Mouse (Mus musculus) megakaryocyte-erythroid progenitor cell, adult 5-6 weeks (primary cell): ENCODE measurements around the gene Olfr670. TPM values are rescaled to one million over a fixed set of nuclear protein-coding genes. Genes with fewer than 3 reads are reported as not detected.
"Not testable (repeated sequence)": the region's sequence is repeated elsewhere in the genome, so short reads cannot be mapped to it uniquely, and the experiment has no call there.

ENCODE experiments used
- ATAC-seq: replicated peaks from 2 replicates; pipeline ENCODE4 v1.8.0; 2016; ENCODE audit warnings: mild to moderate bottlenecking, inconsistent platforms; ENCODE audit not compliant: severe bottlenecking, poor library complexity, low FRiP score, low TSS enrichment
- total RNA-seq, 2 experiments: library from RNA; stranded (forward) in 1 of 2; stranded (reverse) in 1 of 2; fragments of 200-1000, 215-1000 nt in 1 of 2; fragments of >200 nt in 1 of 2; fragmentation: Nextera tagmentation in 1 of 2; gene quantifications; 2 replicates each; pipeline ENCODE4 v1.2.3; 2014 to 2017

Olfr670 gene
- total RNA-seq (2014; fragmentation: Nextera tagmentation) (not detected in 2 replicates), total RNA-seq (2017) (not detected in 2 replicates)

- ATAC-seq = no peak
These were observed at the start of gene Olfr670 for GRCm38 (mm10) chr7:104962520-104962919. Gene Olfr670 (minus strand): TSS chr7:104962620.

- ATAC-seq = no peak
These were observed 39.5 kb upstream of the Olfr670 start, which contains the start of gene Olfr672 for GRCm38 (mm10) chr7:105001929-105002328. Gene Olfr672 (minus strand): TSS chr7:105002029.

DNA sequence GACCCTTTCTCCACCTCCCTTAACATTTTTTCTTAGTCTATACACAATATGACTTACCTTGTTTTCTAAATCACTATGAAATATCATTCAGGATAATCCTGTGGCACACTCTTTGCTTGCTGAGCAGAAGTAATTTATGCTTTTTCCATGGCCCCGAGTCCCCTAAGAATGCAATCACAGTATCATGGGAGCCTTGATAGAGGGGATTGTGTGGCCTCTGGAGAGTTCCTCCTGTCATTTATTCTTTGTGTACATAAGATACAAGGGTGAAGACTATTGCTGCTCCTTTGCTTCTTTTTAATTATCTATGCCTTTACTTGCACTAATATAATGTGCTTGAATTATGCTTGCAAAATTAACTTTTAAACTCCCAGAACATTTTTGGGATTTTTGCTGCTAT lies 16.6 kb upstream of the Olfr670 start, which contains the start of gene Olfr671:
Olfr671 (minus strand) TSS at position 101 of the 400 bp plus-strand sequence.
- ATAC-seq = no peak

- not testable (repeated sequence) for ATAC-seq
These were observed 10.1 kb upstream of the Olfr670 start for GRCm38 (mm10) chr7:104972507-104972906.

DNA sequence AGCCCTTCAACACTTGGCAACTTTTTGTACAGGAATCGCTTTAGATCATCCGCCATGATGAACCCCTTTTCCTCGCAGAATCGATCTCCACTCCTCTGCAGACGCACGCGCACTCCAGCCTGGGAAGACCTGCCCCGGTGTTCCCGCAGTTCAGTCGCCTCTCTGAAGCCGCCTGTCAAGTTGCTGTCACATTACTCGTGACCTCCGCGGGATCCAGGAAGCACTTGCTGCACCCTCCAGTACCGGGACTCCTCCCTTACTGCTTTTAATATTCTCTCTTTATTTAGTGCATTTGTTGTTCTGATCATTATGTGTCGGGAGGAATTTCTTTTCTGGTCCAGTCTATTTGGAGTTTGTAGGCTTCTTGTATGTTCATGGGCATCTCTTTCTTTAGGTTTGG lies 12.2 kb downstream of the Olfr670 start:
- ATAC-seq = peak; percentile 90

DNA sequence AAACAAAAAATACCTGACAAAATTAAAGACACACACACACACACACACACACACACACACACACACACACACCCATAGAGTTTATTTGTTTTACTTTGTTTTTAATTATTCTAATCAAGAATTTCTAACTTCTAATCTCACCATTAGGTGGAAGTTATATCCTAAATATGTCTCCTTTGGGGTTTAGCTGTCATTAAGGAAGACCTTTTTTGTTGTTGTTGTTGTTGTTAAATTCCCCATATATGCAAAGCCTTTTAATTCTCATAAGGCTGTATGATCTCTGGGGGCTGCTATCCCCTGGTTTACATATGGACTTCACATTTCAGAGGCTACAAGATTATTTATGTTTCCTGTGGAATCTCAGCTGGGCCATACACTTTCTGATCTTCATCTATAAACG lies 28.5 kb downstream of the Olfr670 start, which contains the start of gene Olfr669:
Olfr669 (plus strand) TSS at position 301 of the 400 bp plus-strand sequence.
- no peak for ATAC-seq

GRCm38 (mm10) chr7:104927957-104928356 lies 34.5 kb downstream of the Olfr670 start, which contains the start of gene Olfr668:
Gene Olfr668 (minus strand): TSS chr7:104928057.
- no peak for ATAC-seq

DNA sequence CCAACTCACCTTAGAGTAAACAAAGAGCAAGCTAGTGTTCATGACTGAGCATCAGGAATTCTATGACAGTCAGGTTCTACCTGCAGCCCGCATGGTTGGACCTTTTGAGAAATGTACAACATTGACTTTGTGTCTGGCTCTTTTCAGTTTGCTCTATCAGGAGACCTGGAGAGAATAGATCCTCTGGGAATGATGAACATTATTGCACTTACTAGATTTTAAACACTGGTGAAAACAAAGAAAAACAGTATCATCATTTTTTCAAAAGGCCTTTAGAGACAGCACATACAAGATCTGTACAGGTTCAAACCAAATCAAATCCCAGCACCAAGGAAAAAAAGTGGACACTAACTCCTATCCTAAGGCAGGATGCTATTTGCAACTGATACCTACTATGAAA lies 41.0 kb downstream of the Olfr670 start, which contains the start of gene Olfr667:
Olfr667 (minus strand) TSS at position 101 of the 400 bp plus-strand sequence.
- ATAC-seq = no peak

Other genes starting within 250 kb of the Olfr670 start
- gene Usp17le, start 185.2 kb downstream of the Olfr670 start, total RNA-seq (2014; fragmentation: Nextera tagmentation) = not detected in 2 replicates
- gene Usp17le, start 185.2 kb downstream of the Olfr670 start, total RNA-seq (2017) = not detected in 2 replicates
- not detected in 2 replicates for gene Usp17lb, start 120.0 kb downstream of the Olfr670 start, total RNA-seq (2014; fragmentation: Nextera tagmentation)
- gene Usp17lb, start 120.0 kb downstream of the Olfr670 start, total RNA-seq (2017) = not detected in 2 replicates
- gene Usp17la, start 105.6 kb downstream of the Olfr670 start, total RNA-seq (2014; fragmentation: Nextera tagmentation) = not detected in 2 replicates
- not detected in 2 replicates for gene Usp17la, start 105.6 kb downstream of the Olfr670 start, total RNA-seq (2017)
- not detected in 2 replicates for gene Olfr665, start 84.6 kb downstream of the Olfr670 start, total RNA-seq (2014; fragmentation: Nextera tagmentation)
- gene Olfr665, start 84.6 kb downstream of the Olfr670 start, total RNA-seq (2017) = not detected in 2 replicates
- not detected in 2 replicates for gene Olfr666, start 66.7 kb downstream of the Olfr670 start, total RNA-seq (2014; fragmentation: Nextera tagmentation)
- not detected in 2 replicates for gene Olfr666, start 66.7 kb downstream of the Olfr670 start, total RNA-seq (2017)
- gene Olfr667, start 41.1 kb downstream of the Olfr670 start, total RNA-seq (2014; fragmentation: Nextera tagmentation) = not detected in 2 replicates
- gene Olfr667, start 41.1 kb downstream of the Olfr670 start, total RNA-seq (2017) = not detected in 2 replicates
- gene Olfr668, start 34.6 kb downstream of the Olfr670 start, total RNA-seq (2014; fragmentation: Nextera tagmentation) = not detected in 2 replicates
- gene Olfr668, start 34.6 kb downstream of the Olfr670 start, total RNA-seq (2017) = not detected in 2 replicates
- gene Olfr669, start 28.4 kb downstream of the Olfr670 start, total RNA-seq (2014; fragmentation: Nextera tagmentation) = not detected in 2 replicates
- not detected in 2 replicates for gene Olfr669, start 28.4 kb downstream of the Olfr670 start, total RNA-seq (2017)
- not detected in 2 replicates for gene Olfr671, start 16.5 kb upstream of the Olfr670 start, total RNA-seq (2014; fragmentation: Nextera tagmentation)
- gene Olfr671, start 16.5 kb upstream of the Olfr670 start, total RNA-seq (2017) = not detected in 2 replicates
- gene Olfr672, start 39.4 kb upstream of the Olfr670 start, total RNA-seq (2014; fragmentation: Nextera tagmentation) = not detected in 2 replicates
- not detected in 2 replicates for gene Olfr672, start 39.4 kb upstream of the Olfr670 start, total RNA-seq (2017)
- not detected in 2 replicates for gene Olfr675, start 65.8 kb upstream of the Olfr670 start, total RNA-seq (2014; fragmentation: Nextera tagmentation)
- gene Olfr675, start 65.8 kb upstream of the Olfr670 start, total RNA-seq (2017) = not detected in 2 replicates
- gene Olfr676, start 70.1 kb upstream of the Olfr670 start, total RNA-seq (2014; fragmentation: Nextera tagmentation) = not detected in 2 replicates
- gene Olfr676, start 70.1 kb upstream of the Olfr670 start, total RNA-seq (2017) = not detected in 2 replicates
- gene Olfr677, start 88.8 kb upstream of the Olfr670 start, total RNA-seq (2014; fragmentation: Nextera tagmentation) = not detected in 2 replicates
- not detected in 2 replicates for gene Olfr677, start 88.8 kb upstream of the Olfr670 start, total RNA-seq (2017)
- gene Olfr678, start 101.9 kb upstream of the Olfr670 start, total RNA-seq (2014; fragmentation: Nextera tagmentation) = not detected in 2 replicates
- gene Olfr678, start 101.9 kb upstream of the Olfr670 start, total RNA-seq (2017) = not detected in 2 replicates
- not detected in 2 replicates for gene Olfr679, start 118.6 kb upstream of the Olfr670 start, total RNA-seq (2014; fragmentation: Nextera tagmentation)
- not detected in 2 replicates for gene Olfr679, start 118.6 kb upstream of the Olfr670 start, total RNA-seq (2017)
- gene Olfr680-ps1, start 130.2 kb upstream of the Olfr670 start, total RNA-seq (2014; fragmentation: Nextera tagmentation) = not detected in 2 replicates
- not detected in 2 replicates for gene Olfr680-ps1, start 130.2 kb upstream of the Olfr670 start, total RNA-seq (2017)
- not detected in 2 replicates for gene Olfr681, start 154.2 kb upstream of the Olfr670 start, total RNA-seq (2014; fragmentation: Nextera tagmentation)
- not detected in 2 replicates for gene Olfr681, start 154.2 kb upstream of the Olfr670 start, total RNA-seq (2017)
- gene Olfr683, start 184.4 kb upstream of the Olfr670 start, total RNA-seq (2014; fragmentation: Nextera tagmentation) = not detected in 2 replicates
- gene Olfr683, start 184.4 kb upstream of the Olfr670 start, total RNA-seq (2017) = not detected in 2 replicates
- not detected in 2 replicates for gene Olfr684, start 201.0 kb upstream of the Olfr670 start, total RNA-seq (2014; fragmentation: Nextera tagmentation)
- gene Olfr684, start 201.0 kb upstream of the Olfr670 start, total RNA-seq (2017) = not detected in 2 replicates
- gene Olfr685, start 223.4 kb upstream of the Olfr670 start, total RNA-seq (2014; fragmentation: Nextera tagmentation) = not detected in 2 replicates
- gene Olfr685, start 223.4 kb upstream of the Olfr670 start, total RNA-seq (2017) = not detected in 2 replicates
- gene Olfr686, start 244.9 kb upstream of the Olfr670 start, total RNA-seq (2014; fragmentation: Nextera tagmentation) = not detected in 2 replicates
- gene Olfr686, start 244.9 kb upstream of the Olfr670 start, total RNA-seq (2017) = not detected in 2 replicates